Mouse (Mus musculus): ENCODE results near the gene Gm17509. TPM values are rescaled to one million over a fixed set of nuclear protein-coding genes. Genes with fewer than 3 reads are reported as not detected.
A peak's percentile ranks its signal among the peaks of the same experiment; 100 is the strongest.

Gene Gm17509
- total RNA-seq (2014; rRNA removed) (0.09 TPM in 1 of 2 replicates, not detected in the other), polyA plus RNA-seq (2012; rRNA removed) (not detected in 2 replicates)

DNA sequence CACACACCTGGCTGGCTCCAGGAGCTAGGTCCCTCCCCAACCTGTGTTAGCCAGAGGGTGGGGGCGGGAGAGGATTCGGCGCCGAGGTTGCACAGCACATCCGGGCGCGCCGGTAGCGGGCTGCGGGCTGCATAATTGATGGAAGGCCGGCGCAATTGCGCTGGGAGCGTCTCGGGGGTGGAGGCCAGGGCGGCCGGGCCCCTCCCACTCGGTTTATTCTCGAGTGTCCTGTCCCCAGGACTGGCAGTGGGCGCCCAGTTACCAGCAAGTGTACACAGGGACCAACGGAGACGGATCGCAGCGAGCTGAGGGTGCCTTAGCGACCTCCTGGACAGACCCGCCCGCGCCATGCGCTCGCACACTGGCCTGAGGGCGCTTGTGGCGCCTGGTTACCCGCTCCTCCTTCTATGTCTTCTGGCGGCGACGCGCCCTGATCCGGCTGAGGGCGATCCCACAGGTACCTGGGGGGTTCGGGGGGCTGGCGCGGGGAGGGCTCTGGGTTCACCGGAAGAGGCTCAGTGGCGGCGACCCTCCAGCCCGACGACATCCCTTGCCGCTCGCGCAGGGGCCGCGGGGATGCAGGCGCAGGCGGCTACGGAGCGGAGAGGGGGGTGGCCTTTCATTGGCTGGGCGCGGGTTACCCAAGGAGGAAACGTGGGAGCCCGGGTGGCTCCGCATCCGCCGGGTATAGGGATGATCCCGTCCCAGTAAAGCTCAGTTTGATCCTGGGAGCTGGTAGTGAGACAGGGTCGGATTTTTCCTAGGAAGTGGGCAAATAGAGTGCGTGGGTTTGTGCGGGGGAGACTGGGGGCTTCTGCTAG lies at the start of gene Gm17509:
Gm17509 (minus strand) TSS at position 575 of the 821 bp plus-strand sequence.
- peak within 1 kb of the TSS; percentile 63 for H3K4me3 ChIP-seq (ENCODE audit: insufficient read depth, low read depth, low read length)
- H3K4me1 ChIP-seq (ENCODE audit: control insufficient read depth, insufficient read depth, low read length), result peaks cover 2% of the 10 kb centered on the region; the same call in 1 of the 2 replicates
- no peak for DNase-seq (ENCODE audit: extremely low read depth, low read depth, low spot score)
- TF ChIP-seq CTCF (IDR thresholded peaks at IDR 0.05; ENCODE audit: low read depth, low read length) (no peak), POLR2A (IDR thresholded peaks at IDR 0.05; ENCODE audit: extremely low read depth, insufficient read depth, low read length) (no peak)
- H3K9ac ChIP-seq (ENCODE audit: low read depth, low read length), result no peak within 1 kb of the TSS
- no peaks in the 10 kb centered on the region for H3K79me2 ChIP-seq (ENCODE audit: control insufficient read depth, insufficient read depth, low read length)
- H3K36me3 ChIP-seq (ENCODE audit: control insufficient read depth, insufficient read depth, low read length), result no peaks in the 10 kb centered on the region
- no peak within 1 kb of the TSS for H3K27ac ChIP-seq (replicated peaks; ENCODE audit: insufficient read depth, low read depth, low read length)
- peaks cover 18% of the 10 kb centered on the region for H3K27me3 ChIP-seq (ENCODE audit: control insufficient read depth, insufficient read depth, low read length)
- WGBS, result 2% methylated on average over 65 of the region's 67 CpGs

DNA sequence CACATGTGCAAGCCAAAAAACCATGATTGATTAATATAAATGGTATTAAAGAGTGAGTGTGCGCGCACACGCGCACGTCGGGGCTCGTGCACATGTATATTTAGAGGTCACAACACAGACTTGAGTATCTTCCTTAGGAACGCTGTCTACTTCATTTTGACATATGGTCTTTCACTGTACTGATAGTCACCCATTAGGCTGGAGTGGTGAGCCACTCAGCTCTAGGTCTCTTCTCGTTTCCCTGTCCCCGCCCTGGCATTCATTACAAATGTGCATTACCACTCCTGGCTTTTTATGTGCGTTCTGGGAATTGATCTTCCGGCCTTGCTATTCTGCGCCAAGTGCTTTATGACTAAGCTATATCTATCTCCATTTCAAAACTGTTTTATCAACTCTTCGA lies 47.1 kb upstream of the Gm17509 start:
- no peaks in the 10 kb centered on the region for H3K27me3 ChIP-seq (ENCODE audit: control insufficient read depth, insufficient read depth, low read length)
- no peak overlapping the region for H3K9ac ChIP-seq (ENCODE audit: low read depth, low read length)
- H3K27ac ChIP-seq (replicated peaks; ENCODE audit: insufficient read depth, low read depth, low read length), result no peak overlapping the region
- no peaks in the 10 kb centered on the region for H3K79me2 ChIP-seq (ENCODE audit: control insufficient read depth, insufficient read depth, low read length)
- H3K4me3 ChIP-seq (ENCODE audit: insufficient read depth, low read depth, low read length), result no peak overlapping the region
- no peak for TF ChIP-seq CTCF (IDR thresholded peaks at IDR 0.05; ENCODE audit: low read depth, low read length)
- no peak for TF ChIP-seq POLR2A (IDR thresholded peaks at IDR 0.05; ENCODE audit: extremely low read depth, insufficient read depth, low read length)
- no peaks in the 10 kb centered on the region for H3K4me1 ChIP-seq (ENCODE audit: control insufficient read depth, insufficient read depth, low read length)
- 94% methylated on average over 14 of the region's 14 CpGs for WGBS
- no peaks in the 10 kb centered on the region for H3K36me3 ChIP-seq (ENCODE audit: control insufficient read depth, insufficient read depth, low read length)
- no peak for DNase-seq (ENCODE audit: extremely low read depth, low read depth, low spot score)

DNA sequence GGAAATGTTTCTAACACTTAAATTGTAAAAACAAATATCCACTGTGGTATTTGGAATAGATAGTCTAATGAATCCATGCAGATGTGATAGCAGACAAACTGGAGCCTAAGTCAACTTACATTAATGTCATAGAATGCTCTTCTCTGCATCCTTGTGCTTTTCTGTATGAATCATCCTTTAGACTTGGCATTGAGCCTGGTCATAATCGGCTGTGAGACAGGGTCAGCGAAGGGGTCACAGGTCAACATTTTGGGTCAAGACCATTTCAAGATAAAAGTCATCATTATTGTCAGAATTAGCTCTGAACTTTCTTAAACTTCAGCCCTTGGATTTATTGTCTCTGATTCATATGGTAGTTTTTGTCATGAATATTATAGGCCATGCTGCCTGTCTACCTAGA lies 45.3 kb upstream of the Gm17509 start:
- H3K9ac ChIP-seq (ENCODE audit: low read depth, low read length), result no peak overlapping the region
- H3K36me3 ChIP-seq (ENCODE audit: control insufficient read depth, insufficient read depth, low read length), result no peaks in the 10 kb centered on the region
- no peak overlapping the region for H3K4me3 ChIP-seq (ENCODE audit: insufficient read depth, low read depth, low read length)
- DNase-seq (ENCODE audit: extremely low read depth, low read depth, low spot score), result no peak
- H3K79me2 ChIP-seq (ENCODE audit: control insufficient read depth, insufficient read depth, low read length), result no peaks in the 10 kb centered on the region
- H3K27ac ChIP-seq (replicated peaks; ENCODE audit: insufficient read depth, low read depth, low read length), result no peak overlapping the region
- no peaks in the 10 kb centered on the region for H3K4me1 ChIP-seq (ENCODE audit: control insufficient read depth, insufficient read depth, low read length)
- no peak for TF ChIP-seq CTCF (IDR thresholded peaks at IDR 0.05; ENCODE audit: low read depth, low read length)
- no peak for TF ChIP-seq POLR2A (IDR thresholded peaks at IDR 0.05; ENCODE audit: extremely low read depth, insufficient read depth, low read length)
- no peaks in the 10 kb centered on the region for H3K27me3 ChIP-seq (ENCODE audit: control insufficient read depth, insufficient read depth, low read length)
- 50% methylated on average over 2 of the region's 2 CpGs for WGBS

GRCm38 (mm10) chr13:117260704-117261103 lies 39.8 kb upstream of the Gm17509 start:
- TF ChIP-seq POLR2A (IDR thresholded peaks at IDR 0.05; ENCODE audit: extremely low read depth, insufficient read depth, low read length) (no peak), CTCF (IDR thresholded peaks at IDR 0.05; ENCODE audit: low read depth, low read length) (no peak)
- H3K27me3 ChIP-seq (ENCODE audit: control insufficient read depth, insufficient read depth, low read length), result no peaks in the 10 kb centered on the region

DNA sequence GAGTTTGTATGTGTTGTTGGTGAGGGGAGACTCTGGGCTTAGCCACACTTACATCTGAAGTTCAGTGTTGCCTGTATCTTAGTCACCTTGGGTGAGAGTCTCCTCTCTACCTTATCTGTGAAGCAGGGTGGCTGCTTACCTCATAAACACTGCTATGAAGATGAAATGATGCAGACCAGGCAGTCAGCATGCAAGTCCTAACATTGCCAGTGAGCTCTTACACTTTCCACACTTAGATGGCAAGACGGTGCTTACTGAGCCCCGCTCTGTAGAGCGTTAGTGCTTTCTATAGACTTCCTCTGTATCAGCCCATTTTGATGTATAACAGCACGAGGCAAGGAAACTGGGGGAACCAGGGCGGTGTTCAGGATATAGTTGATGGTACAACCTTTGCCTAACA lies 21.7 kb upstream of the Gm17509 start:
- DNase-seq (ENCODE audit: extremely low read depth, low read depth, low spot score), result no peak
- 83% methylated on average over 5 of the region's 5 CpGs for WGBS

More at GRCm38 (mm10) chr13:117260704-117261103, 39.8 kb upstream of the Gm17509 start:
- no peak overlapping the region for H3K27ac ChIP-seq (replicated peaks; ENCODE audit: insufficient read depth, low read depth, low read length)
- H3K9ac ChIP-seq (ENCODE audit: low read depth, low read length), result no peak overlapping the region
- no peak for DNase-seq (ENCODE audit: extremely low read depth, low read depth, low spot score)
- 83% methylated on average over 4 of the region's 4 CpGs for WGBS
- H3K79me2 ChIP-seq (ENCODE audit: control insufficient read depth, insufficient read depth, low read length), result no peaks in the 10 kb centered on the region
- H3K36me3 ChIP-seq (ENCODE audit: control insufficient read depth, insufficient read depth, low read length), result no peaks in the 10 kb centered on the region
- H3K4me1 ChIP-seq (ENCODE audit: control insufficient read depth, insufficient read depth, low read length), result no peaks in the 10 kb centered on the region
- no peak overlapping the region for H3K4me3 ChIP-seq (ENCODE audit: insufficient read depth, low read depth, low read length)

GRCm38 (mm10) chr13:117242063-117242462 lies 21.2 kb upstream of the Gm17509 start:
- 73% methylated on average over 3 of the region's 3 CpGs for WGBS
- Histone ChIP-seq H3K27me3 (ENCODE audit: control insufficient read depth, insufficient read depth, low read length) (0 out of 2 replicates have a peak, but pooled peaks cover 2% of the 10 kb centered on the region), H3K4me1 (ENCODE audit: control insufficient read depth, insufficient read depth, low read length) (no peaks in the 10 kb centered on the region), H3K27ac (replicated peaks; ENCODE audit: insufficient read depth, low read depth, low read length) (no peak overlapping the region), H3K79me2 (ENCODE audit: control insufficient read depth, insufficient read depth, low read length) (no peaks in the 10 kb centered on the region), H3K9ac (ENCODE audit: low read depth, low read length) (no peak overlapping the region), H3K36me3 (ENCODE audit: control insufficient read depth, insufficient read depth, low read length) (no peaks in the 10 kb centered on the region), H3K4me3 (ENCODE audit: insufficient read depth, low read depth, low read length) (no peak overlapping the region)
- TF ChIP-seq POLR2A (IDR thresholded peaks at IDR 0.05; ENCODE audit: extremely low read depth, insufficient read depth, low read length), result no peak
- DNase-seq (ENCODE audit: extremely low read depth, low read depth, low spot score), result peak; percentile 16

More for the DNA sequence above, 21.7 kb upstream of the Gm17509 start:
- TF ChIP-seq CTCF (IDR thresholded peaks at IDR 0.05; ENCODE audit: low read depth, low read length), result no peak
- no peak for TF ChIP-seq POLR2A (IDR thresholded peaks at IDR 0.05; ENCODE audit: extremely low read depth, insufficient read depth, low read length)
- Histone ChIP-seq H3K9ac (ENCODE audit: low read depth, low read length) (no peak overlapping the region), H3K79me2 (ENCODE audit: control insufficient read depth, insufficient read depth, low read length) (no peaks in the 10 kb centered on the region), H3K36me3 (ENCODE audit: control insufficient read depth, insufficient read depth, low read length) (no peaks in the 10 kb centered on the region), H3K27ac (replicated peaks; ENCODE audit: insufficient read depth, low read depth, low read length) (no peak overlapping the region), H3K4me1 (ENCODE audit: control insufficient read depth, insufficient read depth, low read length) (no peaks in the 10 kb centered on the region), H3K27me3 (ENCODE audit: control insufficient read depth, insufficient read depth, low read length) (0 out of 2 replicates have a peak, but pooled peaks cover 2% of the 10 kb centered on the region), H3K4me3 (ENCODE audit: insufficient read depth, low read depth, low read length) (no peak overlapping the region)
